Mouse (Mus musculus) spleen, postnatal 36 days (tissue): ENCODE data around the gene Adarb1.

ENCODE experiments used
- DNase-seq, 2 experiments: peaks; one replicate each; pipeline ENCODE4 v3.0.0; 2022; ENCODE audit warnings: low spot score in 2 of 2, mixed read lengths in 1 of 2

Adarb1 gene

DNA sequence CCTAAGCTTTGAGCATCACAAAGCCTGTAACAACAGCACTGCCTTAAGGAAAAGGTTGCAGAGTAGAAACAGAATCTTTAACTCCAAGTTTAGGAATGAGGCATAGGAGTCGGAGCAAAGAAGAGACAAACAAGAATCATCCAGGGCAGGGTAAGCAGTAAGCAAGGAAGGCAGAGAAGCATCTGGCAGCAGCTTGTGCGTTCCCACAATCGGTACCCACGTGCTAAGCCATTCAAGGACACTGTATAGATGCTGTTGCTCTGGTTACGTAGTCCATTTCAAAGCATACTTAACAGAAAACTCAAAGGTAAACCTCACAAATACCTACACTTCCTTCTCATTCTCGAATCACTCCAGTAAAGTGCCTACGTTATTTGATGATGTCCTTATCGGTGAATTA is 35.0 kb downstream of the Adarb1 start:
- no peak for DNase-seq

DNA sequence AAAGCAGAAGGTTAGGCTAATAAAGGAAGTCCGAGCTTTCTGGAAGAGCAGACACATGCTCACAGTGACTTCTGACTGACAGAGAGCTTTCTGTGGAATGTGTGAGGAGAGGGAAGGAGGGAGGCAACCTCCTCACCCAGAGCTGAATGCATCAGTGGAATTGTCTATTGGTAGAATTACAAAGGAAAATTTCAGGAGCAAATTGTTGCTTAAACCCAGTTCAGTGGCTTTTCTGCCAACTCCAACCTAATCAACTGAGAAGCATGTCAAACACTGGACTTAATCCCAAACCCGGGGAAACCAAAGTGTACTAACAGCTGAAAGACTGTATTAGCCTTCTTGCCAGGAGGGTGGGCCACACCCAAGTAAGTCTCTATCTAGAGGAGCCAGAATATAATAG is 36.9 kb downstream of the Adarb1 start:
- DNase-seq, result no peak

DNA sequence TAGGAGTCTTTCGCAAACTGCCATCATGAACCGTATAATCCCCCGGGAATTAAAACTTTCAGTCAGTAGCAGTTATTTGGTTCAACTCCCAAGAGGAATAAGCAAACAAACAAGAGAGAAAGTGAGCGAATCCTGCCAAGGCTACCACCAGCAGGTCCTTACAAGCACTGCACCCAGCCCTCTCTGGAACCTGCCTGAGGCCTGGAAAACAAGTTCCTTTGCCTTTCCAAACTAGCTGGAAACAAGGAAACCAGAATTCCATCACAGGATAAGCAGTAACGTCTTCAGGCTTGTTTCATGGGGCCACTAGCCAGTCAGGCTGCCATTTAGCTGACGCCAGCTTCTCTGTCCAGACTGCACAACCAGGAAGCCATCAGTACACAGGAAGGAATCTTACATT is 37.4 kb downstream of the Adarb1 start:
- no peak for DNase-seq

- DNase-seq, result no peak
Measured at GRCm38 (mm10) chr10:77379199-77379598, 38.9 kb downstream of the Adarb1 start.

DNA sequence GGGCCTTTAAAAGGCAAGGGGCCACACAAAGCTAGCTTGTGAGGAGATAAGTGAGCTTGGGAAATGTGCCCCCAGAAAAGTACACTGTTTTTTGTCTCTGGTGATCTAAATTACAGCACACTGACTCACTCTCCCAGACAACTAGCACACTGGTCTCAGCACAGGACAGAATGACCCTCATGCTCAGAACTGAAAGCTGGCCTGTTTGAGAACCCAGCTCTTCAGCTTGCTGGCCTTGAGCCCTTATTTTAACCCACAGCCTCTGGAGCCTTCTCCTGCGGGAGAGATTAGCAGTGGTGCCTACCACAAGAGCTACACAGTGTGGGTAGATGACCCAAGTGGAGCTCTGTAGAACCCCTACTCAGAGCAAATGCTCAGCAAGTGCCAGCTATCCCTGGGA is 42.0 kb downstream of the Adarb1 start:
- no peak for DNase-seq

DNA sequence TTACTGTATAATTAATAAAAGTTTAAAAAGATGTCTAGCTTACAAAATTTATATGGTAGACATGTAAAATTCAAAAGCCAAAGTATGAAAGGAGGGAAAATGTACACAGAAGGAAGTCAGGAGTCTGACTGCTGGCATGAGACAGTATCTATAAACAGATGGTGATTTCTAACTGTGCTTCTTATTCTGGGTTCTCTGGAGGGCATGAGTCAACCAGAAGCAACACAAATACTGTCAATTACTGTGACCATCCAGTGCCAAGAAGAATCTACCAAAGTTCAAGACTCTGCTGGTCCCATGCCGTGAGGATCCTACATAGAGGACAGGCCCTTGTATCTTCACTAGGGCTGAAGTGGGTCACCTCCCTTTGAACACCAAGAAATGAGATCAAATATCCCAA is 43.1 kb downstream of the Adarb1 start:
- DNase-seq, result no peak

DNA sequence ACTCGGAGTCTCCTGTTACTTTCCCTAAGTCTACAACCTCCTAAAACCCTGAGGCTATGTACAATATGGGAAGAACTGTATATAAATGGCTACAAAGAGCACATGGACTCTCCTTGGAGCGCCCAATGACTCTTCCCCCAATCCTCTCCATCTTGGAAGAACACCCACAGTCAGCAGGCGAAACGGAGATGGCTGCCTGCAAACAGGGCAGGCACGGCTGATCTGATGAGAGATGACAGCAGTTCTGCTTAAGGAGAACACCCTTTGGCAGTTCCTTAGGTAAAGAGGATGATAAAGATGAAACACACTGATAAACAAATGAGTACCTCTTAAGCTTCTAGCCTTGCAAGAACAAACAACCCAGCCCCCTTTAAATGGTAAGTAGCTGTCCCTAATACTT is 43.7 kb downstream of the Adarb1 start:
- DNase-seq, result no peak

- no peak for DNase-seq
Measured at GRCm38 (mm10) chr10:77370129-77370528, 47.9 kb downstream of the Adarb1 start.

DNA sequence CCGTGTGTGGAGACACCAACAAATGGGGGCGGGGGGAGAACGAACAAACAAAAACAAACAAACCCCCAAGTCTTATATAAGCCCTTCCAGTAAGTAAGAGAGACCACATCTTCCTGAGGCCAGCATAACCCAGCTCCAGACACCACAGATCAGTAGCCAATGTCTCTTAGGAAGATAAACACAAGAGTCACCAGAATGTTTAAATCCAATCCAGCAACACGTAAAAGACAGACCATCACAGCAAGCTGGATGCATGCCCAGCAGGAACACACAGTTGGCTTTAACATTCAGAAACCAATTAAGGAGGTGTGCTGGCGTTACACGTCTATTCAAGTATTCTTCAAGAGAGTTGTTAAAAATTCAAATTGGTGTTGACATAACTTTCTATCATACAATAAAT is 50.1 kb downstream of the Adarb1 start:
- no peak for DNase-seq

DNA sequence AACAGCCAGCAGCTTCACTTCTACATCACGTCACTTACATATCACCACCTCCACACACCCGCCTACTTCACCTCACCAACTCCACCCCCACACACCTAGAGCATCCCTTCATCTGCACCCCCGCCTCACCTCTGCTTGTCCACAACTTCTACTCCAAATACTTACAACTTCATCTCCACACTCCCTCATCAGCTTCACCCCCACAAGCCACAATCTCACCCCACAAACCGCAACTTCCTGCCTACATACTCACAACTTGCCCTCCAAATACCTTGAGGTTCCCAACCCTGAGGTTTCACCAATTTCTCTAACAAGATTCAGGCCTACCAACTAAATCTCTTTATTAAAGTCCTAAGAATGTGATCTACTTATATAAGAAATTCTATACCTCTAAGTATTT is 51.1 kb downstream of the Adarb1 start:
- DNase-seq, result no peak

DNA sequence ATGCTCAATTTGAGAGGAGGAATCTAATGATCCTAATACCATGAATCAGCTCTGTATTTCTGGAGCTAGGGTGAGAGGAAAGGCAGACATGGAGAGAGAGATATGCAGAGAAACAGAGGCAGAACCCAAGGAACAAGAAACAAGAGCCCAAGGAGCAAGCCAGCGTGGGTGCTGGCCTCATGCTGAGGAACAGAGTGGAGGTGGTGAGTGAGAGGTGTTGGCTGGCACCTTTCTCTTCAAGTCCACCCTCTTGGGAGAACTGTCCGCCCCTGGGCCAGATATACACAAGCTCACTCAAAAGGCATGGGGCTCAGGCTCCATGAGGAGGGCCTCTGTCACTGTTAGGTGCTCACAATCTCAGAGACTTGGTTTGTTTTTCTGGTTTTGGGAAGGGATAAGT is 52.9 kb downstream of the Adarb1 start:
- DNase-seq, result no peak

- DNase-seq, result no peak
Measured at GRCm38 (mm10) chr10:77360486-77360885, 57.6 kb downstream of the Adarb1 start.

DNA sequence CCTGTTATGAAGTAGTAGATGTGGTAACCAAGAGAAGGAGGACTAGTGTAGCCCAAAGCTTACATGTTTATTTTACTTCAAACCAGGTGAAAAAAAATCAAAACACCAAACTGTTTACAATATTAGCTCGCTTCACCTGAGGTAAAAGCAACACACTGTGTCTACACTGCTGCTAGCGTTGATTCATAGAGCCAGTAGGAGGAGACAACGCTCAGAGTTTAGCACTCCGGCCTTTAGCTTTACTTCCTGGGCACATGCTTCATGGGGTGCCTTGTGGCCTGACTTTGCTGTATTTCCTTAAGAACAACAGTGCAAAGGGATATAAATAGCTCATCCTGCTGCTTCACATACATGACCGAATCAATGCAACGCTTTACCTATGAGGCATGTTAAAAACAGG is 60.1 kb downstream of the Adarb1 start:
- DNase-seq, result no peak

- DNase-seq, result peak; percentile 59 to 62
Measured at GRCm38 (mm10) chr10:77353031-77353745, 64.9 kb downstream of the Adarb1 start.

DNA sequence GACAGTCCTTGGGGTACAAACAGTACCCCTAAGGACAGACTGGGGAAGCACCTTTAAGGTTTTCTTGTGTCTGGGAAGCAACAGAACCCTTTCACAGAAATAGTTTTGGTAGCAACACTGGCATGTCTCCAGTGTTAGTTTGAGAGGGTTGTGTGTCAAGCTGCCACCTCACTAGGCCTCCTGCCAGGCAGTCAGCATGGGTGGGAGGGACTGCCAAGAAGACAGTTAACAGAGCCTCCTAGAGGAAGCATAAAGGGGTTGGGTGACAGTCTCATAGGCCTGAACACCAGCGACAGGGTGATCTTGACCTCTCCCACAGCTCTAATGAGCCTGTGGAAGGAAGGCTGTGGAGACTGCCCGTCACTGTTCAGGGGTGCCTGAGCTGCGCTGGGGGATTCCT is 75.2 kb downstream of the Adarb1 start:
- no peak for DNase-seq

- no peak for DNase-seq
Measured at GRCm38 (mm10) chr10:77341711-77342110, 76.4 kb downstream of the Adarb1 start.

- DNase-seq, result no peak
Measured at GRCm38 (mm10) chr10:77341059-77341458, 77.0 kb downstream of the Adarb1 start.

GRCm38 (mm10) chr10:77339871-77340341 is 78.2 kb downstream of the Adarb1 start:
- no peak for DNase-seq

DNA sequence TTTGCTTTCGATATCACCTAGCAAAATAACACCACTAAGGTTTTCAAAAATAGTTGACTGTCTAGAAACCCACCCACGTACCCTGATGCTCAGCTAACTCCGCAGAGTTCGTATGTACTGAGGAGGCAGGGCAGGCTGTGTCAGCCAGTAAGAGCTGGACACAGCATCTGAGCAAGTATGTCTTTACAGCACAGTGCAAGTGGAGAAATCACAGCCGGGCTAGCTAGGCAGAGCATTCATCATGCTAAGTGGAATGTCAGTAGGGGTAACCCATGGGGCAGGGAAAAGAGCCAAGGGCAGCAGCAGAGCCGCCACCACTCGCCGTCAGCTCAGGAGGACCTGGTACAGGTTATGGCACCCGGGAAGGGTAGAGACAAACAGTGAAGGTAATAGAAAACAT is 84.6 kb downstream of the Adarb1 start:
- DNase-seq, result no peak

DNA sequence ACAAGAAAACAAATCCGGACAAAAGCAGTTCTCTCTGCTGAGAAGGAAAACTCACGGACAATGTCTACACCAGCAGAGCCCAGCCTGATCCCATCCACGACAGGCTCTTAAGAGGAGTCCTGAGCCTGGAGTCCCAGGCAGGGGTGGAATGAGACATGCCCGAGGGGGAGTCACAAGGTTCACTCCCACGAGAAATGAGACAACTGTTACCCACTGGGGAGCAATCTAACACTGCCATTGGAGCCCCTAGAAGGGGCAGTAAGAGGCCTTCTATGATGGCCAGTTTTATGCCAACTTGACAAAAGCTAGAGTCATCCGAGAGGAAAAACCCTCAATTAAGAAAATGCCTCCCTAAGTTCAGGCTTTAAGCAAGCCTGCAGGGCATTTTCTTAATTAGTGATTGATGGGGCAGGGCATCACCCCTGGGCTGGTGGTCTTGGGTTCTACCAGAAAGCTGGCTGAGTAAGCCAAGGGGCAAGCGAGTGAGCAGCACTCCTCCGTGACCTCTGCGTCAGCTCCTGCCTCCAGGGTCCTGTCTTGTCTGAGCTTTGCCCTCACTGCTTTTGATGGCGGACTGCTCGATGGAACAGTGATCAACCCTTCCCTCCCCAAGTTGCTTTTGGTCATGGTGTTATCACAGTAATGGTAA is 88.5 kb downstream of the Adarb1 start:
- DNase-seq, result no peak

DNA sequence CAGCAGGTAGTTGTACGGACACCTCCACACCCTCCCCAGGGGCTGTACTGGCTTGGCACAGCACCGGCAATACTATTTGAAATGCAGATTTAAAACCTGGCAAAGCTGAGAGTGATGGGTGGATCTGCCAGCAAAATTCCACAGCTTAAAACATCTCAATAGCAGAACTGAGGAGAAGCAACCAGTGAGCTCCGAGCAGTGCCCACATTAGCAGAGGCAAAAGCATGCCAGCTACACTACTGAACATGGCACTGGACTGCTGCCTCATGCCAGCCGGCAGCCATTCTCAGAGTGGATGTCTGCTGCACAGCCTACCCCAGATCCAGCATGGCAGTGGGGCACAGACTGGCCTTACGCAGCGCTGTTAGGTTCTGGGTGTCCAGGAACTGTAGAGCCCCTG is 93.4 kb downstream of the Adarb1 start:
- DNase-seq, result no peak

GRCm38 (mm10) chr10:77321611-77322010 is 96.5 kb downstream of the Adarb1 start:
- no peak for DNase-seq

DNA sequence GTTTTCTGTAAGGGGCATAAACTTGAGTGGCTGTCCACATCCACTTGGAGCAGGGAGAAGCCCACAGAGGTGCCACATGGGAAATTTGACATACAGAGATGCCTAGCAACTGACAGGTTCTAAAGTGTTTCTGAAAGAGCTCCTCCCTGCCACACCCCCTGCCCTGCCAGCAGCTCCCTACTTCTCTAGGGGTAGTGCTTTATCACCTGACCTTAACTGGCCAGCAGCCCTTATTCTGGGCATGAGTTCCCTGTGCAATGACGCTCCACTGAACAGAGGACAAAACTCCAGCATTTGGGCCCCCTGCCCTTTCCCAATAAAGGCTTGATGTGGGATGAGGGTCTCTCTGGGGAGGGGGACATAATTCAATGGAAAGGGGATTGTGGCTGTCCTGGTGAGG is 97.1 kb downstream of the Adarb1 start:
- no peak for DNase-seq

DNA sequence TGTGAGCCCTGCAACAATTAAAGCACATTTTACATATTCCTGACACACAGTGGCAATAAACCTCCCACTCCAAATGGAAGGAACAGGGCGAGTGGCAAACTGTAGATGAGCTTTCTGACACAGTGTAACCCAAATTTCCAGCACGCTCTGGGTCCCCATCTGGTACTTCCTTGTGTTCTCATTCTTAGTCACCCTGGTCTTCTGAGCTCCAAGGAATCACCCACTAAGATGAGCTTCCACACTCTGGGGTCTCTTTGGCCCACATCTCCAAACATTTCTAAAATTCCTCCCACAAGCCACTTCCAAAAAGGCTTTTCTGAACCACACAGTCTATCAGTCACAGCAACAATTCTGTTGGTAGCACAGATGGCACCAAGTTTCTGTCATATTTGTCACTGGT is 102.4 kb downstream of the Adarb1 start:
- DNase-seq, result no peak
